Mouse (Mus musculus) frontal cortex, postnatal 10 days (tissue): ENCODE data around the gene Bcl2l10.
A peak's percentile ranks its signal among the peaks of the same experiment; 100 is the strongest.
"Not testable (repeated sequence)": the region's sequence is repeated elsewhere in the genome, so short reads cannot be mapped to it uniquely, and the experiment has no call there.

Source experiments
- DNase-seq, 2 experiments: peaks; one replicate each; pipeline ENCODE4 v3.0.0; 2022; ENCODE audit warnings: low spot score in 2 of 2, mixed read lengths in 1 of 2

Gene Bcl2l10

GRCm38 (mm10) chr9:75342433-75342832 lies 5.1 kb upstream of the Bcl2l10 start:
- DNase-seq = no peak

GRCm38 (mm10) chr9:75348066-75348465 lies 508 bp downstream of the Bcl2l10 start:
- no peak for DNase-seq

GRCm38 (mm10) chr9:75348641-75349040 lies 1.1 kb downstream of the Bcl2l10 start:
- DNase-seq = no peak

- DNase-seq = no peak
Measured at GRCm38 (mm10) chr9:75353094-75353493, 5.5 kb downstream of the Bcl2l10 start.

GRCm38 (mm10) chr9:75355783-75356182 lies 8.2 kb downstream of the Bcl2l10 start:
- DNase-seq = no peak

- DNase-seq = no peak
Measured at GRCm38 (mm10) chr9:75357087-75357654, 9.6 kb downstream of the Bcl2l10 start.

GRCm38 (mm10) chr9:75361699-75362098 lies 14.1 kb downstream of the Bcl2l10 start:
- DNase-seq = peak in 1 of 2 experiments; percentile 38

- no peak for DNase-seq
Measured at GRCm38 (mm10) chr9:75362201-75362600, 14.6 kb downstream of the Bcl2l10 start.

GRCm38 (mm10) chr9:75363001-75363400 lies 15.4 kb downstream of the Bcl2l10 start:
- no peak for DNase-seq

- DNase-seq = not testable (repeated sequence)
Measured at GRCm38 (mm10) chr9:75363702-75364101, 16.1 kb downstream of the Bcl2l10 start.

GRCm38 (mm10) chr9:75365195-75365594 lies 17.6 kb downstream of the Bcl2l10 start:
- DNase-seq = no peak

- DNase-seq = no peak
Measured at GRCm38 (mm10) chr9:75366191-75366590, 18.6 kb downstream of the Bcl2l10 start.

- DNase-seq = no peak
Measured at GRCm38 (mm10) chr9:75368779-75369178, 21.2 kb downstream of the Bcl2l10 start.

- DNase-seq = no peak
Measured at GRCm38 (mm10) chr9:75375606-75376005, 28.0 kb downstream of the Bcl2l10 start.

- no peak for DNase-seq
Measured at GRCm38 (mm10) chr9:75376428-75376827, 28.9 kb downstream of the Bcl2l10 start.

- no peak for DNase-seq
Measured at GRCm38 (mm10) chr9:75378774-75379173, 31.2 kb downstream of the Bcl2l10 start.

GRCm38 (mm10) chr9:75382825-75383224 lies 35.3 kb downstream of the Bcl2l10 start:
- DNase-seq = no peak

GRCm38 (mm10) chr9:75383785-75384184 lies 36.2 kb downstream of the Bcl2l10 start:
- no peak for DNase-seq

GRCm38 (mm10) chr9:75384337-75384962 lies 36.9 kb downstream of the Bcl2l10 start:
- DNase-seq = no peak

GRCm38 (mm10) chr9:75385218-75385974 lies 37.8 kb downstream of the Bcl2l10 start:
- no peak for DNase-seq

- DNase-seq = no peak
Measured at GRCm38 (mm10) chr9:75393251-75393650, 45.7 kb downstream of the Bcl2l10 start.

- no peak for DNase-seq
Measured at GRCm38 (mm10) chr9:75395971-75396370, 48.4 kb downstream of the Bcl2l10 start.

GRCm38 (mm10) chr9:75399069-75399468 lies 51.5 kb downstream of the Bcl2l10 start:
- no peak for DNase-seq
